Mouse (Mus musculus) stomach, postnatal 0 days (tissue): ENCODE measurements around the gene Dmtf1. TPM values are rescaled to one million over a fixed set of nuclear protein-coding genes. Genes with fewer than 3 reads are reported as not detected.

Experiments
- ATAC-seq: fragments of 200-750 bp; cut with Nextera tagmentation; 2 replicates; pipeline ENCODE4 v1.8.0; 2017; ENCODE audit not compliant: low FRiP score, low TSS enrichment
- DNase-seq: peaks from one replicate; pipeline ENCODE4 v3.0.0-alpha.2; 2016; ENCODE audit warnings: low spot score
- H3K27ac ChIP-seq: fragments of 300-500 bp; sonication (generic); replicated peaks from 2 replicates; pipeline ENCODE4 v1.5.1; 2014; ENCODE audit warnings: mild to moderate bottlenecking, control low read depth
- H3K27me3 ChIP-seq: fragments of 300-500 bp; sonication (generic); 2 replicates; pipeline ENCODE4 v1.6.1; 2014; ENCODE audit warnings: low read length; ENCODE audit not compliant: control insufficient read depth, insufficient read depth
- H3K36me3 ChIP-seq: fragments of 300-500 bp; sonication (generic); 2 replicates; pipeline ENCODE4 v1.6.1; 2014; ENCODE audit warnings: low read length, mixed read lengths; ENCODE audit not compliant: control insufficient read depth, insufficient read depth
- H3K4me1 ChIP-seq: fragments of 300-500 bp; sonication (generic); replicated peaks from 2 replicates; pipeline ENCODE4 v1.6.1; 2014; ENCODE audit warnings: antibody characterized with exemption; ENCODE audit not compliant: control insufficient read depth, insufficient read depth
- H3K4me2 ChIP-seq: fragments of 300-500 bp; sonication (generic); replicated peaks from 2 replicates; pipeline ENCODE4 v1.6.1; 2014; ENCODE audit warnings: low read depth, mild to moderate bottlenecking, control low read depth, moderate library complexity
- H3K4me3 ChIP-seq: fragments of 300-500 bp; sonication (generic); 2 replicates; pipeline ENCODE4 v1.5.1; 2014; ENCODE audit warnings: low read depth, low read length, control low read depth
- H3K9ac ChIP-seq: fragments of 300-500 bp; sonication (generic); 2 replicates; pipeline ENCODE4 v1.6.1; 2014; ENCODE audit warnings: mild to moderate bottlenecking, low read length, control low read depth, mixed read lengths
- H3K9me3 ChIP-seq: fragments of 300-500 bp; sonication (generic); 2 replicates; pipeline ENCODE4 v1.6.1; 2016; ENCODE audit warnings: low read length; ENCODE audit not compliant: control insufficient read depth
- CTCF ChIP-seq: IDR thresholded peaks from 2 replicates; pipeline ENCODE4 v1.5.1; 2016; ENCODE audit warnings: antibody characterized with exemption, low read depth, mild to moderate bottlenecking, moderate library complexity
- EP300 ChIP-seq: optimal IDR thresholded peaks from 2 replicates; pipeline ENCODE3; 2016; ENCODE audit warnings: antibody characterized with exemption
- WGBS: fragments of 180-500 bp; shearing (Covaris S2); extraction: QIAGEN DNeasy Blood & Tissue Kit; methylation state at CpG from one replicate; pipeline ENCODE4 v1.1.7; 2014; 5-methylcytosine and 5-hydroxymethylcytosine counted together
- polyA plus RNA-seq: library from polyadenylated mRNA; unstranded; fragments of >200 nt; fragmentation: Nextera tagmentation; extraction: Ambion mirVana; gene quantifications from 2 replicates; pipeline ENCODE4 v1.2.1, GENCODE M21; 2015

Gene Dmtf1
- polyA plus RNA-seq, 1 experiment from 2014 or later, result 9.5 TPM

- Histone ChIP-seq H3K9me3 (no peaks in the 10 kb centered on the region), H3K36me3 (no peaks in the 10 kb centered on the region), H3K27me3 (no peaks in the 10 kb centered on the region), H3K4me2 (no peak overlapping the region), H3K27ac (no peak overlapping the region), H3K4me3 (no peak overlapping the region), H3K4me1 (no peaks in the 10 kb centered on the region), H3K9ac (no peak overlapping the region)
- ATAC-seq, result no peak
- DNase-seq, result no peak
- WGBS, result 96% methylated on average over 3 of the region's 3 CpGs
- TF ChIP-seq CTCF, result no peak
- no peak for TF ChIP-seq EP300
These were observed 1.8 kb upstream of the Dmtf1 start for GRCm38 (mm10) chr5:9163411-9163810.

GRCm38 (mm10) chr5:9162088-9162487 is 512 bp upstream of the Dmtf1 start:
- H3K4me3 ChIP-seq, result peak overlapping the region; percentile 90
- no peaks in the 10 kb centered on the region for H3K27me3 ChIP-seq
- H3K4me2 ChIP-seq, result peak overlapping the region; percentile 59
- ATAC-seq (no peak), DNase-seq (peak; percentile 21)
- H3K9ac ChIP-seq, result peak overlapping the region; percentile 74
- no peaks in the 10 kb centered on the region for H3K4me1 ChIP-seq
- H3K36me3 ChIP-seq, result no peaks in the 10 kb centered on the region
- WGBS, result 10% methylated on average over 7 of the region's 7 CpGs
- peak overlapping the region; percentile 100 for H3K27ac ChIP-seq
- no peaks in the 10 kb centered on the region for H3K9me3 ChIP-seq
- TF ChIP-seq EP300, result no peak
- no peak for TF ChIP-seq CTCF

GRCm38 (mm10) chr5:9160831-9161455 is 633 bp downstream of the Dmtf1 start:
- TF ChIP-seq EP300 (no peak), CTCF (no peak)
- Histone ChIP-seq H3K4me3 (peak overlapping the region; percentile 90), H3K9ac (peak overlapping the region; percentile 99), H3K27me3 (no peaks in the 10 kb centered on the region), H3K4me2 (peak overlapping the region; percentile 60), H3K27ac (peak overlapping the region; percentile 100), H3K9me3 (no peaks in the 10 kb centered on the region), H3K4me1 (no peaks in the 10 kb centered on the region), H3K36me3 (no peaks in the 10 kb centered on the region)
- peak; percentile 52 for DNase-seq
- ATAC-seq, result peak; percentile 19; the same call in 1 of the 2 replicates
- WGBS, result 0% methylated on average over 32 of the region's 55 CpGs

GRCm38 (mm10) chr5:9157336-9157735 is 4.2 kb downstream of the Dmtf1 start:
- Histone ChIP-seq H3K4me2 (no peak overlapping the region), H3K27me3 (no peaks in the 10 kb centered on the region), H3K4me1 (no peaks in the 10 kb centered on the region), H3K4me3 (no peak overlapping the region), H3K27ac (no peak overlapping the region), H3K36me3 (no peaks in the 10 kb centered on the region), H3K9me3 (no peaks in the 10 kb centered on the region), H3K9ac (no peak overlapping the region)
- 48% methylated on average over 1 of the region's 1 CpGs for WGBS
- no peak for DNase-seq
- ATAC-seq, result no peak
- TF ChIP-seq CTCF (no peak), EP300 (no peak)

GRCm38 (mm10) chr5:9156746-9157145 is 4.8 kb downstream of the Dmtf1 start:
- no peaks in the 10 kb centered on the region for H3K27me3 ChIP-seq
- H3K4me3 ChIP-seq, result no peak overlapping the region
- no peak for DNase-seq
- H3K9ac ChIP-seq, result no peak overlapping the region
- no peak overlapping the region for H3K4me2 ChIP-seq
- H3K36me3 ChIP-seq, result no peaks in the 10 kb centered on the region
- ATAC-seq, result no peak
- no peaks in the 10 kb centered on the region for H3K9me3 ChIP-seq
- H3K4me1 ChIP-seq, result no peaks in the 10 kb centered on the region
- no peak for TF ChIP-seq EP300
- no peak for TF ChIP-seq CTCF
- H3K27ac ChIP-seq, result no peak overlapping the region

- H3K9ac ChIP-seq, result no peak overlapping the region
- H3K9me3 ChIP-seq, result no peaks in the 10 kb centered on the region
- no peak overlapping the region for H3K27ac ChIP-seq
- TF ChIP-seq EP300, result no peak
- TF ChIP-seq CTCF, result no peak
- no peaks in the 10 kb centered on the region for H3K4me1 ChIP-seq
- ATAC-seq, result no peak
- no peak overlapping the region for H3K4me3 ChIP-seq
- H3K36me3 ChIP-seq, result no peaks in the 10 kb centered on the region
- 78% methylated on average over 8 of the region's 8 CpGs for WGBS
- no peak overlapping the region for H3K4me2 ChIP-seq
- no peak for DNase-seq
- H3K27me3 ChIP-seq, result no peaks in the 10 kb centered on the region
These were observed 12.2 kb downstream of the Dmtf1 start for GRCm38 (mm10) chr5:9149273-9149850.
